Mouse (Mus musculus): ENCODE data around the gene Qsox2.

- TF ChIP-seq POLR2A (IDR thresholded peaks at IDR 0.05; ENCODE audit: borderline replicate concordance, insufficient read depth, low read length) (no peak), CTCF (IDR thresholded peaks at IDR 0.05; ENCODE audit: borderline replicate concordance, insufficient read depth, low read depth, low read length) (no peak)
Observed at GRCm38 (mm10) chr2:26225242-26225641, 12.1 kb downstream of the Qsox2 start.

All from cerebellum, adult 2 months (tissue).